Mouse (Mus musculus) layer of hippocampus, adult 2 months (tissue): ENCODE measurements around the gene Ints11. TPM values are rescaled to one million over a fixed set of nuclear protein-coding genes. Genes with fewer than 3 reads are reported as not detected.

Experiments used
- DNase-seq, 2 experiments: peaks; one replicate each; pipeline ENCODE4 v3.0.0; 2022; ENCODE audit warnings: low spot score in 2 of 2
- H3K27ac ChIP-seq: fragments of 200-600 bp; 2 replicates; pipeline ENCODE4 v1.8.1; 2022
- H3K4me3 ChIP-seq: fragments of 200-600 bp; 2 replicates; pipeline ENCODE4 v1.8.1; 2022; ENCODE audit warnings: mild to moderate bottlenecking
- CTCF ChIP-seq: fragments of 200-600 bp; conservative IDR thresholded peaks from 2 replicates; pipeline ENCODE4 v1.8.1; 2022; ENCODE audit warnings: antibody characterized with exemption, mild to moderate bottlenecking, moderate library complexity
- total RNA-seq, 2 experiments: library from RNA; stranded (reverse); gene quantifications; 2 replicates each; pipeline ENCODE4 v1.2.3; 2021

Gene Ints11
- total RNA-seq, 2 experiments from 2014 or later: 33.7 to 35.8 TPM

DNA sequence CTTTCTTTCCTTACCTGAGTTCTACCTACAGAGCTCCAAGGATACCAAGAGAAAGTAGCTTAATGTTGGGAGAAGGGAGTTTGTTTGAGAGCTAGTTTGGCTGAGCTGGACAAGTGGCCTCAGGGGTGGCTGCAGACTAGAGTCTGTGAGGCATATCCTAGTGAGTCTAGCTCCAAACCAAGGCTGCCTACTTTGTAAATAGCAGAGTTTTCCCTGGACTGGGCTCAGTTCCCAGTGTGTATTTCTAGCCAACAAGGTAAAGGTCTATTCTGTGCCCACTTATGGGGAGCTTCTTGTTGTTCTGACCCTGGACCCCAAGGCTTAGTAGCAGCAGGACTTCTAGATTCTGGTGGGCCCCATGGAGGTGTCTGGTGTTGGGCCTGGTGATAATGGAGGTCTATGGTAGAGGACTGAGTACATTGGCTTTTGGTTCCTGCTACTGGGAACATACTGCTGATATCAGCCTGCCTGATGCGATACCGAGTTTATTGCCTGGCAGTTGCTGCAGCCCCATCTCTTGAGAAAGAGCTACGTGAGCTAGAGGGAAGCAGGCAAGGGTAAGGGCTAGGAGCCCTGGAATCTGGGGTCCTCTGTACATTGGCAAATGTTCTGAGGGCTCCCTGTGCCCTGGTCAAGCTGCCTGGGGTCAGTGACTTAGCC is 19.4 kb upstream of the Ints11 start:
- H3K4me3 ChIP-seq: no peak overlapping the region
- no peak overlapping the region for H3K27ac ChIP-seq

DNA sequence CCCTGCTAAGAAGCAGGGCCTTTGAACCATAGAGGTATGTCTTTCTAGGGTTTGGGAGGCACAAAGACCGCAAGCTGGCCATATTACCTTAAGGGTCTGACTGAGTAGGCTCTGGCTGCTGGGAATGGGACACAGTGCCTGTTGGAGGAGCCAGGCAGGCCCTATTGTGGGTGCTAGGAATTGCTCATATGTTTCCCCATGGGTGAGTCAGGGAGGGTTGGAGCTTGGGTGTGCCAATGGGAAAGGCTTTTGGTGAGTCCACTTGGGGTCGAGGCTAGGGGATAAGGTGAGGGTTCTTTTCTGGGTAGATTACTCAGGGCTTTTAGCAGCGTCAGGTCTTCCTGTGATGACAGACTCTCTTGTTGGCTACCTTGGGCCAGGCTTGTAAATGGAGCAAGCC is 18.0 kb upstream of the Ints11 start:
- Histone ChIP-seq H3K27ac (no peak overlapping the region), H3K4me3 (no peak overlapping the region)
- no peak for DNase-seq
- no peak for TF ChIP-seq CTCF

More for the DNA sequence above, 19.4 kb upstream of the Ints11 start:
- TF ChIP-seq CTCF: no peak
- no peak for DNase-seq

DNA sequence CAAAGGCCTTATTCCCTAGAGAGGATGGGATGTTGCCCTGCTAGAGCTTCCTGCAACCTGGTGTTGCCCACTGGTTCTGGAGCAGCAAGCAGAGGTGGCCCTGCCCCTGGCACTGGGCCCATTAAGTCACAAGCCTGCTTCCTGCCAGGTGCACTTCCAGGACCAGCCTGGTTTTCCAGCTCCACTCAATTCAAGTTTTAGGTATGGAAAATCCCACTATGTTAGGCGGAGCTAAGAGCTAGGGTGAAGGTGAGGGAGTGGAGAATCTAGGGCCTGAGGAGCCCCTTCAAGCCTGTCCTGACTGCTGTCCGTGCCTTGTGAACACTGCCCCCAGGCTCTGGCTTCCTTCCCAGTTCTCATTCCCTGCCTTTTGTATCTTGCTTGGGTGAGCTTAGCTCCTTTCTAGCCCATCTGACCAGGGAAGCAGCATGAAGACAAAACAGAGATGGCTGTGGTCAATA is 17.4 kb upstream of the Ints11 start:
- TF ChIP-seq CTCF: no peak
- no peak for DNase-seq
- no peak overlapping the region for H3K4me3 ChIP-seq
- no peak overlapping the region for H3K27ac ChIP-seq

DNA sequence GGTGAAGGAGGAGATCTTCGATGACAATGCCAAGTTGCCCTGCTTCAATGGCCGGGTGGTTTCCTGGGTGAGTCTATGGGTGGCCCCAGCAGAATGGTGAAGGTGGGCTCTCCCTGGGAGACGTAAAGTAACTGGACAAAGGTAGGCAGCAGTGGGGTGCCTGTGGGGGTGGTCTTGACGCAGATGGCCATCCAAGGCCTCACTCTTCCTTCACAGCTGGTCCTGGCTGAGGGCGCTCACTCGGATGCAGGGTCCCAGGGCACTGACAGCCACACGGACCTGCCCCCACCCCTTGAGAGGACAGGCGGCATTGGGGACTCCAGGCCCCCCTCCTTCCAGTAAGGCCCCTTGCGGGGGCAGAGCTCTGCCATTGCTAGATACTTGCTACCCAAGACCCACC is 15.9 kb upstream of the Ints11 start:
- Histone ChIP-seq H3K4me3 (no peak overlapping the region), H3K27ac (no peak overlapping the region)
- DNase-seq: no peak
- no peak for TF ChIP-seq CTCF

DNA sequence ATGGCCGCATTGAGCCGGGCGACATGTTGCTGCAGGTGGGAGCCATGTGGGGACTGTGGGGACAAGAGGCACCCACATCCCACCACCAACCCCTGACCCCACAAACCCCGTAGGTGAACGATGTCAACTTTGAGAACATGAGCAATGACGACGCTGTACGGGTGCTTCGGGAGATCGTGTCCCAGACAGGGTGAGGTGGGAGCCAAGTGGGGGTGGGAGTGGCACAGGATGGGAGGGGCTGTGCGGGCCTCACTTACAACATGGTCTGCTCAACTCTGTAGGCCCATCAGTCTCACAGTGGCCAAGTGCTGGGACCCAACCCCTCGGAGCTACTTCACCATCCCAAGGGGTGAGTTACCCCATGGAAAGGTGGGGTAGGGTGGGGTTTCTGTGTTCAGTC is 14.4 kb upstream of the Ints11 start:
- DNase-seq: no peak
- no peak overlapping the region for H3K27ac ChIP-seq
- no peak overlapping the region for H3K4me3 ChIP-seq
- no peak for TF ChIP-seq CTCF

DNA sequence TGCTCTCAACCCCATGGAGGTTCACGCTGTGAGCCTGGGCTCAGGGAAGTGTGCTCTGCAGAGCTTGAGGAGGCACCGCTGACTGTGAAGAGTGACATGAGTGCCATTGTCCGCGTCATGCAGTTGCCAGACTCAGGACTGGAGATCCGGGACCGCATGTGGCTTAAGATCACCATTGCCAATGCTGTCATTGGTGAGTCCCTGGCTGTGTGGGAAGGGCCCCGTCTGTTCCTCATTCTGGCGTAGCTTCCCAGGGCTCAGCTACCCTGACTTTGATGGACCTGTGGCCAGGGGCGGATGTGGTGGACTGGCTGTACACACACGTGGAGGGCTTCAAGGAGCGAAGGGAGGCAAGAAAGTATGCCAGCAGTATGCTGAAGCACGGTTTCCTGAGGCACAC is 13.3 kb upstream of the Ints11 start:
- no peak overlapping the region for H3K4me3 ChIP-seq
- DNase-seq: no peak
- H3K27ac ChIP-seq: no peak overlapping the region
- TF ChIP-seq CTCF: no peak

DNA sequence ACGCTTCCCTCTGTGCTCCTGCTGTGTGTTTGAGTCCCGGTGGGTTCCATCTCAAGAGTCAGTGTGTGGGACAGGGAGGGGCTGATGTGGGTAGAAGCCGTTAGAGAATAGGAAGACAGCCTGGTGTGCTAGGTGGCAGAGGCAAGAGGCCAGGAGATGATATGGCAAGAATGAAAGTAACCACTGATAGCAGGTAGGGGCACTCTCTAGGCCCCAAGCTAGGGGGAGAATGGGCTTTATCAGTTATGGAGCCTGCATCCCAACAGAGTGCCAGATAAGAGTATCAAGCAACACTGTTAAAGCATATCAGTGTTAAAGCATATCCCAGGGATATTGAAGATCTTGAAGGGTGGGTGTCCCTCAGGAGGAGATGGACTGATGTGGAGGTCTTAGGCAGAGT is 12.5 kb upstream of the Ints11 start:
- DNase-seq: no peak
- H3K4me3 ChIP-seq: no peak overlapping the region
- no peak for TF ChIP-seq CTCF
- H3K27ac ChIP-seq: no peak overlapping the region

DNA sequence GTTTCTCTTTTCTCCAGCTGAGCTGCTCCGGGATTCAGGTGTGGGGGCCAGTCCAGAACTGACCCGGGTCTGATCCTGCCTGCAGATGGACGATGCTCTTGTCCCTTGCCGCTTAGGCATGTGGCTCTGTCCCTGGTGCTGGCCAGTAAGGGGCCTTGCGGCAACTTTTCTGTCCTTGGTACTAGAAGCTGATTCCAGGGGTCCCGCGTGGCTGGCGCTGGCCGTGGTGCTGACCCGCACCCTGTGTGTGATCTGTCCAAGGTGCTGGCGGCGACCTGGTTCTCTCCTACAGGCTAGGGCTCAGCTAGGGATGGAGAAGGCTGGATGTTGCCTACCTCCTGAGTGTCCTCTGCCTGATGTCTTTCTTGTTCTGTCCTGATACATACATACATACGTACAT is 10.0 kb upstream of the Ints11 start:
- no peak for DNase-seq
- TF ChIP-seq CTCF: no peak
- H3K27ac ChIP-seq: no peak overlapping the region
- no peak overlapping the region for H3K4me3 ChIP-seq

DNA sequence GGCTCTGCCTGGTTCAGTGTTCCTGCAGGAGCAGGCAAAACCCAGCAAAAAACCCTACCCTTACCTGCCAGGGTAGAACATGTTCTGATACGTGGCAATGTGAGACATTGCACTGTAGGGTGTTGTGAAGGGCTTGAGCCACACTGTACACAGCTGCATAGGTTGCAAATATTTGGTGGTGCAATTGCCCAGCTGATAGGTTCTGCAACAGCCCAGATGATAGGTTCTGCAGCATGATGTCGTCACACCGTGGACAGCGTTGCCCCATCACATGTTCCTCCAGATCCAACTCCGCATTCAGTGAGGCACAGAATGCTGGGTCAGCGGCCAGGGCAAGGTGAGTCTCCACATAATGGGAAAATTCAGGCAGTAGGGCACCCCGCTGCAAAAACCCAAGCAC is 7.6 kb upstream of the Ints11 start:
- Histone ChIP-seq H3K4me3 (no peak overlapping the region), H3K27ac (no peak overlapping the region)
- DNase-seq: no peak
- TF ChIP-seq CTCF: no peak

DNA sequence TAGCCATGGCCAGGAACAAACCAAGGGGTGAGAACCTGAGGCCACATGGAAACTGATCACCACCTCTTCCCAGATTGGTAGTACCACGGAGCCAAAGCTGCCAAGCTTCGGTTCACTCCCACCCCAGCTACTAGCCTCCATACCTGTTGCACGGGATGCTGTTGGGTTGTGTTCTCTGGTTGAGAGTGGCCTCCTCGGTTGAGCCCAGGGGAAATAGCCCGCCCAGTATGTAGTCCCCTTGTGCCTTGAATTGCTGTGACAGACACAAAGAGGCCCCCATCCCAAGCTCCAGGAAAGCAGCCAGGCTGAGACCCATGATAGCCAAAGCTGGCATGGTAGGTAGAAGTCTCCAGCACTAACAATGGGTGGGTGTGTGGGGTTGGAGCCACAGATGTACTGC is 6.3 kb upstream of the Ints11 start, which contains the start of gene Tas1r3:
Gene Tas1r3, minus strand, starts transcription at position 362 of the 400 bp plus-strand sequence.
- no peak for DNase-seq
- no peak within 1 kb of the TSS for H3K4me3 ChIP-seq
- H3K27ac ChIP-seq: no peak within 1 kb of the TSS
- no peak for TF ChIP-seq CTCF

DNA sequence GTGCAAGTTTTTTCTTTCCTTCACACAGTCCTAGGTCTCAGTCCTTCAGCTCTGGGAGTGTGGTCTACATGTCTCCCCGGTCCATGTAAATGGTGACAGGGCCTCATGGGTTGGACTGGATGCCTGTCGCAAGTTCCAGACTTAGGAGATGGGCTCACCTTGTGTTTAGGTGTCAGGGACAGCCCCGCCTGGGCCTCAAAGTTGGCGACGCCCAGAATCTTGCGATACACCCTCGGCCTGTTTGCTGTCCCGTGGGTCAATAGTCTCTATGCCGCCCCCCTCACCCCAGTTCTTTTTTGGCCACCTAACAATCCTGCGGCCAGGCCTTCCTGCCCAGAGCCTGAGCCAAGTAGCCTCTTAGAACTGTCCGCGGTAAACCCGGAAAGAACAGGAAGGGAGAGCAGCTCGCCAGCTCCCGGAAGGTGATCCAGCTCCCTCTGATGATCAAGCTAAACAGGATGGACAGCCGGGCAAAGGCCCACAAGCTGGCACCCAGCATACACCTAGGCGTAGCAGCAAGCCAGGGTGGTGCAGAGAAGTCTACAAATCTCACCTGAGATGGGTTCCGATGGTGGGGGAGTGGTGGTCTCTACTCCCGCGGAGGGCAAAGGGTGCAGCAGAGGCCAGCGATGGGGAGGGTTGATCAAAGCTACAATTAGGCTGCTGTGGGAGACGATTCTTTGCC is 590 bp upstream of the Ints11 start:
- Histone ChIP-seq H3K4me3 (peak overlapping the region; percentile 74), H3K27ac (peak overlapping the region; percentile 84)
- TF ChIP-seq CTCF: no peak
- DNase-seq: no peak

DNA sequence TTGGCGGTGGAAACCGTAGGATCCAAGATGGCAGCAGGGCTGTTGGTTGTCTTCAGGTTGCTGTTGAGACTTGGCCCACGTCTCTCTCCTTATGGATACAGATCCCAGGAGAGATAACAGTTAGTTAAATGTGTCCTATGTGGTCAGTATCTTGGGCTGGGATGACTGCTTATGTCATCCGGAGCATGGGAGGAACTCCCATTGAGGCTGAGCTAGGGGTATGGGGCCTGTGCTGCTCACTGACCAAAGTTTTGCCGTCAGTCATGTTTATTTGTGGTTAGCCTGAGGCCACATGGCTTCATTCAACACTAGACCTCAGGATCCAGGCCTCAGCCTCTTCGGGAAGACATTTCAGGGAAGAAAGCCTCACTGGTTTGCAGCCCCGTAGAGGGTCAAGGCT is 2.1 kb downstream of the Ints11 start:
- TF ChIP-seq CTCF: no peak
- Histone ChIP-seq H3K4me3 (no peak overlapping the region), H3K27ac (no peak overlapping the region)
- no peak for DNase-seq

DNA sequence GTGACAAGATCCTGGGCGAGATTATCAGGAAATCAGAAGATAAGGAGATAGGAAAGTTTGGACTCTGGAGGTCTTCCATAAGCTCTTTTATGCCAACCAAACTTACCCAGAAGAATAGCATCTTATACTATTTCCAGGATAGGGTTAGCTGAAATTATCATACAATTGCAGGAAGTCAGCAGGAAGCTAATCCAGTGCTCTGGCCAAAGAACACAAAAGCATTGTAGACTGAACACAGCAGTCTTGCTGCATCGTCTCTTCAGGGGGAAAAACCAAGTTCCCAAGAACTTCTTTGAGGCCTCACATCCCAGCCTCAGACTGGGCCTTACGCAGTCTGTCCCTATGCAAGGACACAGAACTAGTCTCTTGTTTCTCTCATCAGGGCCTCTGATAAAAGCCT is 14.2 kb downstream of the Ints11 start:
- DNase-seq: no peak
- Histone ChIP-seq H3K4me3 (no peak overlapping the region), H3K27ac (peak overlapping the region; percentile 55; the same call in 1 of the 2 replicates)
- TF ChIP-seq CTCF: no peak

DNA sequence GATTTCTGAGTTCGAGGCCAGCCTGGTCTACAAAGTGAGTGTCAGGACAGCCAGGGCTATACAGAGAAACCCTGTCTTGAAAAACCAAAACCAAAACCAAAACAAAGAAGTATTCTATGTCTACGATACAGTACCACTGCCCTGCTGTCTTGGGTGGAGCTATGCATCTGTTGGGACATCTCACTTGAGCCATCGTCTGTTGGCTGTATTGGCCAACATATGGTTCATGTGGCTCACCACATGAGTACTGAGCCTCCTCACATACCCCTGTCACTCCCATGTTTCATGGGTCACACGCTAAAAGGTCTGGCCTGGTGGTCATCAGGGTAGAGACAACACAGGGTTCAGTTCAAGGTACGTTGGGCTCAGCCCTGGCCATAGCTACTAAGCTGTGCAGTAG is 17.0 kb downstream of the Ints11 start:
- TF ChIP-seq CTCF: no peak
- Histone ChIP-seq H3K27ac (no peak overlapping the region), H3K4me3 (no peak overlapping the region)
- DNase-seq: no peak
